Mouse (Mus musculus): ENCODE results near the gene Ammecr1. TPM values are rescaled to one million over a fixed set of nuclear protein-coding genes. Genes with fewer than 3 reads are reported as not detected.

Ammecr1 gene
- 8.7 TPM for total RNA-seq (2023)

GRCm38 (mm10) chrX:142966008-142966966 is at the start of gene Ammecr1:
Gene Ammecr1 (minus strand): TSS chrX:142966728.

Other genes with a start within 250 kb of the Ammecr1 start
- gene Rtl9, start 132.9 kb upstream of the Ammecr1 start, total RNA-seq (2023), result not detected

Data from CD4-positive naive resting alpha-beta T cell, adult 57 days (primary cell).